Mouse (Mus musculus): Measurements from ENCODE around the gene Vmn1r177. TPM values are rescaled to one million over a fixed set of nuclear protein-coding genes. Genes with fewer than 3 reads are reported as not detected.

Gene Vmn1r177
- not detected for polyA plus RNA-seq (2017; shearing (Covaris generic))

GRCm38 (mm10) chr7:23866349-23866748, at the start of gene Vmn1r177:
Gene Vmn1r177, minus strand, starts transcription at chr7:23866449.

DNA sequence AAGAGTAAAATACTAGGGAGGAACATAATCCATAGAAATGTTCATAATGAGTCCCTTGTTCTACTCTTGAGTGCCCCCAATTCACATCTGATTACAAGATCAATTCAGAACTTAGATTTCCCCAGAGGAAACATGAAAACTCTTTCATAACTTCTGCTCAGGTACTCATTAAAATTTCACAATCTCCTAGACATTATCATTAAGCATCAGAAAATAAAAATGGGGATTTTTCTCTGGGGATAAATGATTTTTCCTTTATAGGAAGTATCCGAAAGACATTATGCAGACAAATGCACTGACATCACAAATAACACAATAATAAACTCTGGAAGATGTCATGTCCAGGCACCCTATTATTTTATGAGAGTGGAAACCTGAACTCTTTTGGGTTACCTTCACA, 25.5 kb upstream of the Vmn1r177 start, which contains the start of gene Vmn1r178:
Gene Vmn1r178 (plus strand): TSS at position 301 of the 400 bp plus-strand sequence.

DNA sequence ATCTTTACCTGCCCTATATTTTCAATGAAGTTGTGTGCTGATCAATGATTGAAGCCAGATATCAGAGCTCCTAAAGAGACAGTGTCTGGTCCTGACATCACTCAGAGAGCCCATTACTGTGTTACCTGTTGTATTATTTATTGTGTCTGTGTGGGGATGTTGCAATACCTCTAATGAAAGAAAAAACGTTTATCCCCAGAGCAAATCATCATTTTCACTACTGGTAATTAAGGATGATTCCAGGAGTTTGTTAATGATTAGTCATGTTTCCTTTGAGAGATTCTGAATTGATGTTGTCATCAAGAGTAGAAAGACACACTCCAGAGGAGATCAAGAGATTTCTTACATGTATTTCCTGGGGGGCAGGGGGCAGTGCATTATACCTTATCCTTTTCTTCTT, 29.0 kb downstream of the Vmn1r177 start, which contains the start of gene Vmn1r176:
Gene Vmn1r176 (minus strand): TSS at position 101 of the 400 bp plus-strand sequence.

Other genes starting within 250 kb of the Vmn1r177 start
- not detected for gene Vmn1r171, start 235.7 kb downstream of the Vmn1r177 start, polyA plus RNA-seq (2017; shearing (Covaris generic))
- gene Vmn1r172, start 208.1 kb downstream of the Vmn1r177 start, polyA plus RNA-seq (2017; shearing (Covaris generic)) = not detected
- gene Vmn1r173, start 165.7 kb downstream of the Vmn1r177 start, polyA plus RNA-seq (2017; shearing (Covaris generic)) = not detected
- gene Vmn1r174, start 114.2 kb downstream of the Vmn1r177 start, polyA plus RNA-seq (2017; shearing (Covaris generic)) = 0.04 TPM
- gene Vmn1r175, start 55.8 kb downstream of the Vmn1r177 start, polyA plus RNA-seq (2017; shearing (Covaris generic)) = not detected
- gene Vmn1r176, start 29.1 kb downstream of the Vmn1r177 start, polyA plus RNA-seq (2017; shearing (Covaris generic)) = not detected
- not detected for gene Vmn1r178, start 25.6 kb upstream of the Vmn1r177 start, polyA plus RNA-seq (2017; shearing (Covaris generic))
- gene Vmn1r179, start 60.5 kb upstream of the Vmn1r177 start, polyA plus RNA-seq (2017; shearing (Covaris generic)) = 0.07 TPM
- gene Vmn1r180, start 84.2 kb upstream of the Vmn1r177 start, polyA plus RNA-seq (2017; shearing (Covaris generic)) = not detected
- not detected for gene Vmn1r181, start 108.2 kb upstream of the Vmn1r177 start, polyA plus RNA-seq (2017; shearing (Covaris generic))
- not detected for gene V1rd19, start 135.2 kb upstream of the Vmn1r177 start, polyA plus RNA-seq (2017; shearing (Covaris generic))
- 0.05 TPM for gene Vmn1r183, start 186.8 kb upstream of the Vmn1r177 start, polyA plus RNA-seq (2017; shearing (Covaris generic))
- gene Zfp180, start 215.5 kb upstream of the Vmn1r177 start, polyA plus RNA-seq (2017; shearing (Covaris generic)) = 42.6 TPM
- 1.6 TPM for gene Zfp112, start 245.9 kb upstream of the Vmn1r177 start, polyA plus RNA-seq (2017; shearing (Covaris generic))

Data from CD4-positive, CD25-positive, alpha-beta regulatory T cell, adult 9 weeks (primary cell).